Mouse (Mus musculus): ENCODE data around the gene Sqor. TPM values are rescaled to one million over a fixed set of nuclear protein-coding genes. Genes with fewer than 3 reads are reported as not detected.

Sqor gene
- total RNA-seq, 1 experiment from 2014 or later, result 73.3 TPM

DNA sequence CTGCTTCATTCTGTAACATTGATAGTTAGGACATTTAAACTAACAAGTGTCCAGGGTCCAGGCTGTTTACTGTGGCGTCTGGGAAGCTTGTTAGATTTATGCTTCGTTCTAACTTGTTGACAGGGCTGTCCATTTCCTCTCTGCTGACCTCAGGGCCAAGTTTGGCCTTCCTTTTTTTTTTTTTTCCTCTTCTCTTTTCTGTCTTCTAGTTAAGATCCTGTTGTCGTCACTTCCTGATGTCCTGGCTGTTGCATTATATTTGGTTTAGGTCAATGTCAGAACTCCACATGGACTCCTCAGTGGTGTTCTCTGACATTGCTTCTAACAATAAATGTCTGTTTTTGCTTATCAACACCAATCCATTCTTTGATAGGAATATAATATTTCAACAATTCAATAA is 15.4 kb downstream of the Sqor start:
- ATAC-seq (ENCODE audit: extremely low read depth, insufficient number of reproducible peaks, low FRiP score, poor library complexity, severe bottlenecking), result no peak

DNA sequence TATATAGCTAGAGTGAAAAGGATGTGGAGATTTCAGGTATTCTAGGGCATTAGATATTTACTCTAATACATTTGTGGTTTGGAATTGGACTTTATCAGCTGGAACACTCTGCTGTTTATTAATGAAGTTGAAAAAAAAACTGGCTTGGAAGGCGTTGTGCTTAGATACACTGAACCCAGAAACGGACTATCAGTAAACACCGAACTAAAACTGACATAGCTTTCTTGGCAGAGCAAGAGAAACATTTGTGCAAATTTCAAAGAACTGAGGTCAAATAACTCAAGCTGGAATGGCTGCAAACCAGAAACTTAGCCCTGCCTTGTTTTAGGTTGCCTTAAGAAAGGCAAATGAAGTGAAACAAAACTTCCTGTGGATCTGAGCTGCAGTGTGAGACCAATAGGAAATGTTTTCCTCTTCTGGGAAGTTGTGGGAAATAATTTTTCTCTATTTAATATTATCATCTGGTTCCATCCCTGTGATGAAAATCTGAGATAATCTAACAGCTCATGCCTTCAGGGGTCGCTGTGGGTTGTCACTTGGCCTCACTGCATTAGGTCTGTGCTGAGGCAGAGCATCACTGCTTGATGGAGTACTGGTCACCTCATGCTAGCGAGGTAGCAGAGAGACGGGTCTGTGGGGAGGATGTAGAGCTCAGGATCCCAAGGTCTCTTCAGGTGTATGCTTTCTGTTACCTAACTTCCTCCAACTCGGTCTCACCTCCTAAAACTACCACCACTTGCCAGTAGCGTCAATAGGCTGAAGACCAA is 16.7 kb downstream of the Sqor start:
- no peak for ATAC-seq (ENCODE audit: extremely low read depth, insufficient number of reproducible peaks, low FRiP score, poor library complexity, severe bottlenecking)

DNA sequence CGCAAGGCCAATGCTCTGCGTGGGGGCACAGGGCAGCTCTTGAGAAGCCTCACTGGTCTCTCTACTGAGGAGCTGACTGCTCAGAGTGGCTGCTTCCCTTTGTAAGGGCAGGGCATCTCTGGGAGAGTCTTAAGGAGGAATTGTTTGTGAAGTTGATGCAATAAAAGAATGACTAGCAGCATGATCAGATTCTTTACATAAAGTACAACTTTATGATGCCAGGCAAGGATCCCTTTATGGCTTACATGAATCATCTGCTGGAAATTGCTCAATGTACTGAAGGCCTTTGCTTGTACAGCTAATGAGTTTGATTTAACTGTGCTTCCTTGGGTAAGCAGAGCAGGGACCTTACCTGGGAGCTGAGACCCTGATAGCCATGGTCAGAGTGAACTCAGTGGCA is 18.7 kb downstream of the Sqor start:
- no peak for ATAC-seq (ENCODE audit: extremely low read depth, insufficient number of reproducible peaks, low FRiP score, poor library complexity, severe bottlenecking)

DNA sequence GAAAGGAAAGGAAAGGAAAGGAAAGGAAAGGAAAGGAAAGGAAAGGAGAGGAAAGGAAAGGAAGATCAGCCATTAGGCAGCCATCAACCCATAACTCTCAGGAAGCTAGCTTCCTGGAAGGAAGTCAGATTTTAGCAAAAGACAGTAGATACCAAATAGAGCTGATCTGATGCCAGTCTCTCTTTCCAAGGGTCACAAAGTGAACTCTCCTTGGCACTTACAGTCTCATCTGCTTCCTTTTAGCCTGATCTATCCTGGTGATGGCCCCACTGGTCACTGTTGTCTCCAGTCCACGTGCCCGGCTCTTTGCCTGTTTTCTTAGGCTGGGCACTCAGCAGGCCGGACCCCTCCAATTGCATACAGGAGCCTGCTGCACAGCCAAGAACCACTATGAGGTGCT is 19.7 kb downstream of the Sqor start:
- no peak for ATAC-seq (ENCODE audit: extremely low read depth, insufficient number of reproducible peaks, low FRiP score, poor library complexity, severe bottlenecking)

DNA sequence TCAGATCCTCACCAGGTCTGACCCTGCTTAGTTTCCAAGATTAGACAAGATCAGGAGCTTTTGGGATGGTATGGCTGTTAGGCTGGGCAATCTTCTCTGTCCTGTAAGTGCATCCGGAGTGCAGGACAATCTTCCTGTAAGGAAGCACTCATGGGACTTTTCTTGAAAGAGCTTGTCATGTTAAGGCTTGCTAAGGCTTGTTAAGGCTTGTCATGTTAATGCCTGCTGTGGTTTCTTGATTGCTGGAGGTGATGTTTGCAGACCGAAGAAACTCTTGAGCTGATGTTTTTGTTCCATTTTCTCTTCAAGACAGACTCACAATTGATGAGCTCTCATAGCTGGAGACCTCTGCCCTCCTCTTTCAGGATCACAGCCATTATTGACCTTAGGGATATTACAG is 21.1 kb downstream of the Sqor start:
- no peak for ATAC-seq (ENCODE audit: extremely low read depth, insufficient number of reproducible peaks, low FRiP score, poor library complexity, severe bottlenecking)

DNA sequence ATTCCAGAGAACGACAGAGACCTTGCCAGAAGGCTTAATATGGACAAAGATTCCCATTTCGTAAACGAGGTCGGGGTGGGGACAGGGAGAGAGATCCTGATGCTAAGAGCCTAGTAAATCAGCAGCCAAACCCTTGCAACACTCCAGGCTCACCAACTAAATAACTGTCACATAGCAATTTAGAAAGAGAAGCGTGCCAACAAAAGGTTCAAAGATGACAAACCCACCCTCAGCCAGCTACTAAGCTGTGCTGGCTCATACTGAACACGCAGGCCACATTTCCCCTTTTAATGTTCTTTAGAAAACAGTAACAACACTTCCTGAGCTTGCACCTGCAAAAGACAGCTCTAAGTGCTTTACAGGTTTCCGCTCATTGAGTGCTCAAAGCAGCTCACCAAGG is 24.3 kb downstream of the Sqor start:
- no peak for ATAC-seq (ENCODE audit: extremely low read depth, insufficient number of reproducible peaks, low FRiP score, poor library complexity, severe bottlenecking)

DNA sequence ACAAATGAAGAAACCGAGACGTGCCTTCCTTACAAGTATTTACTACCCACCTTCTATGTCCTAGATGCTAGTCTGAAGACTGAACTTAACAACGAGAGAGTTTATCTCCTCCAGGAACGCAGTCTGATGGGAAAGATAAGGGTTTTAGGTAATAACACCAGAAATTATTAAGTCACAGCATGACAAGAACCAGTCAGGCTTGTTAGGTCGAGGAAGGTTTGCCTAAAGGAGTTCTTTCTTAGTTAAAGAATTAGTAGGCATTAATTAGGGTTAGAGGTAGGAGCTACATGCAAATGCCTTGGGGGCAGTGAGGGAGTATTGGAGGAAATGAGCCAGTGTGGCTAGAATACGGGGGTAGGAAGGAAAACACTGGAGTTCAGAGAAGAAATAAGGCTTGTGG is 24.7 kb downstream of the Sqor start:
- no peak for ATAC-seq (ENCODE audit: extremely low read depth, insufficient number of reproducible peaks, low FRiP score, poor library complexity, severe bottlenecking)

DNA sequence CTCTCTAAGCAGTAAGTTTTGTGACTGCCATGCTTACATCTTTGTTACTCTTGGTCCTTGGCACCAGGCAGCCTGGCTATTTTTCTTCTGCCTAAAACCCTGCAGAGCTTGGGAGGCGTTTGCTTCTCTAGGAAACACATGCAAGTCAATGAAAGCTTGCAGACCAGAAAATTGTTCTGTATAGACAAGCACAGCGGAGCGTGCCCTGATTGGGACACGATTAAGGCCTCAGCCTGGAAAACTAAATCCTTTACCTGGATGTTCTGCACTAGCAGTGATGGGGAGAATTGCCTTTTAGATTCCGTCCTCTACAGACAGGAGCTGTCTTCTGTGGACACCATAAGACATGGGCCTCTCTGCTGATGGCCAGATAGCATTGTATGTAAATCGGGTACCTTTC is 39.4 kb downstream of the Sqor start:
- no peak for ATAC-seq (ENCODE audit: extremely low read depth, insufficient number of reproducible peaks, low FRiP score, poor library complexity, severe bottlenecking)

DNA sequence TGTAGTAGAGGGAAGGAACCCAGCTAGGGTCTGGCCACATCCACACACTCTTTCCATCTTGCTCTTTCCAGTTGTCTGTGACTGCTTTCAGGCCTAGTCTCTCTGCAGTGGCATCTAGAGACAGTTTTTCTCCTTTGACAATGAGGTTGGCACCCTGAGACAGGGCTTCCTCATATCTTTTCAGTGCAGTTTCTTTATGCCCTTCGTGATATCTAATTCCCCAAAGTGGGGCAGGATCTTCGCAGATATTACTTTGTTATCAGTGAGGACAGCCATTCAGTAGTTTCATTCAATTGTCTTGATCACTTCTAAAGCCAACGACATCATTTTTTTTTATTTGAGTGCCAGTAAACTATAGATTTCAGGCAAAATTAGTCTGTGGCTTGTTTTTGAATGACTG is 41.0 kb downstream of the Sqor start:
- no peak for ATAC-seq (ENCODE audit: extremely low read depth, insufficient number of reproducible peaks, low FRiP score, poor library complexity, severe bottlenecking)

DNA sequence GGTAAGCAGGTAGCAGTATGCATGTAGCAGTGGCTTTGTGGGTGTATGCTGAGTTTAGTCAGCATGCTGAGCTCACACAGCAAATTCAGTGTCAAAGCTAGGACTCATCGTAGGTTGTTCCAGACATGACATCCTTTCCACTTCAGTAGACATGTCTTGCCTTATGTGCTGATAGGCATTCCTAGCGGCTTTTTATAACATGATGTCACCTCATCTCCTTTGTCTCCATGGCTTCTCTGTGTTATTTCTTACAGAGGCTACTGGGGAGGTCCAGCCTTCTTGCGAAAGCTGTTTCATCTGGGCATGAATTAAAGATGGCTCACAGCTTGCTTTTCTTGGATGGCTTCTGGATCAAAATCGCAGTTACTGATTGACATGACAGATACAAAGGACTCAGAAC is 44.0 kb downstream of the Sqor start:
- no peak for ATAC-seq (ENCODE audit: extremely low read depth, insufficient number of reproducible peaks, low FRiP score, poor library complexity, severe bottlenecking)

DNA sequence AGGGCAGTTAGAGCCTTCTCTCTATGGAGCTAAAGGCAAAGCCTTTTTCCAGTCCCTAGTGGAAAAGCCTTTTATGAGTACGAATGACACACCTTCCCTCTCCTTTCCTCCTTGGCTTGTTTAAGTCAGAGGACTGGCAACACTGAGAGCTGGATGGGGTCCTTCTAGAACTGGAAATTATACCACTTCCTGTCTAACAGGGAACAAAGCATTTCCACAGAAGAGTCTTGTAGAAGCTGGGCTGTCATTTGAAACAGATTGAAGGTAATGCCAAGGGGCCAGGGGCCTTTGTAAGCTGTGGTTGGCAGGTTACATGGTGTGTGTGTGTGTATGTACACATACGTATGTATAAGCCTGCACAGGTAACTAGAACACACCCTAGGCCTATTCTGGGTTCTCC is 51.9 kb downstream of the Sqor start:
- no peak for ATAC-seq (ENCODE audit: extremely low read depth, insufficient number of reproducible peaks, low FRiP score, poor library complexity, severe bottlenecking)

DNA sequence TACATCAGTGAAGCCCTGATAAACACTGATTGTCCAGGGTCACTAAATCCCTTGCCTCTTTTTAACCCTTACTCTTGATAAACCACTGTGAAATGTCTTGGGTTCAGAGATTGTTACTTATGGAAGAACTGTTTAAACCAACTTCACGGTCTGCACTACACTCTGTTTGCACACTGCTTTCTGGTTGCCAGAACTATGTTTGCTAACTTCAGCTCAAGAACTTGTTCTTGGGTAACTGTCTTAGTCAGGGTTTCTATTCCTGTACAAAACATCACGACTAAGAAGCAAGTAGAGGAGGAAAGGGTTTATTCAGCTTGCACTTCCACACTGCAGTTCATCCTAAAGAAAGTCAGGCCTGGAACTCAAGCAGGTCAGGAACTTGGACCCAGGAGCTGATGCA is 56.2 kb downstream of the Sqor start:
- no peak for ATAC-seq (ENCODE audit: extremely low read depth, insufficient number of reproducible peaks, low FRiP score, poor library complexity, severe bottlenecking)

DNA sequence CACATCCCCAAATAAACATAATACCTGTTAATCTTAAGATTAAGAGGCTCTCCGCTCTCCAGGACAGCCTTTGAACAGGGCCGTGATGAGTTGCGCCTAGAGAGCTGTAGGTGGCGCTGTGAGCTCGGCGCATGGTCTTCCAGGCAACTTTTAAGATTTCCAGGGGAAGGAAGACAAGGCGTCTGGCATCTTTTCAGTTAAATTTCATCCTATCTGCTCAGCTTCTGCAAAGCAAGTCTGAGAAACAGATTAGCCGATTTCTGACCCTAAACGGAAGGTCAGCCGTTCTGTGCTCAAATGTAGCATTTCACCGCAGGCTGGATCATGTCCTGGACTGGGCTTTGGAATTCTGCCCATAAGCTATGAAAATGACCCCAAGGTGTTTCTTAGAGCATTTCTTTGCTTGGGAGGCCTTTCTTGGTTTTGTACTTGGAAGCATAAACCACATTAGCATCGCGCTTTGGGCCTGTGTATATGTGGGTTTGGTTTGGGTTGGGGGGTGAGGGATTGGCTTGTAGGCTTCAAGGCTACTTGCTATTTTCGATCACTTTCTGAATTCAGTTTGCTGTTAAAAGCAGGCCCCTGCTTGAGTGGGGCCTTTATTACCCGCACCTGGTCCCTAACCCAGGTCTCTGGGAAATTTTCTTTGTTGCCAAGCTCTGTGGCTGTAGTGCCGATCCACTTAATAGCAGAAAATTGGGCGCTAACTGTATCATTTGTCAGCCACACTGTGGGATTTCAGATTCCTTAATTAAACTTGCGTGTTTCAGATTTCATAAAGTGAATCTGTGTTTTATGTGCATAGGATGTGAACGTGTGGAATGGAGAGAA is 60.6 kb downstream of the Sqor start:
- no peak for ATAC-seq (ENCODE audit: extremely low read depth, insufficient number of reproducible peaks, low FRiP score, poor library complexity, severe bottlenecking)

DNA sequence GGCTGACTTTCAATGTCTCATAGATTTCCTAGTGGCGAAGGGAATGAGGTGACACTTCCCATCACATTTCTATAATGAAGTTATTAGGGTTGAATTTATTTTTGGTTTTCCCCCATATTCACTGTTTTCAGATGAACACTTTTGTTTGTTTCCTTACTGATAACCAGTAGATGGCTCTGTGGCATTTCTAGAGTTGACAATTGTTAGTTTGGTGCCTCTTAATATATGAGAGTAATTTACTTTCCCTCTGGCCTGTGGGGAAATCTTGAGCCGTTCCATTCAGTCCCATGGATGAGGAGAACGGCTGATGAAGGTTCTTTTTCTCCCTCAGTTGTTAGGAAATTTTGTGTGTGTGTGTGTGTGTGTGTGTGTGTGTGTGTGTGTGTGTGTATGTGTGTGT is 61.3 kb downstream of the Sqor start:
- ATAC-seq (ENCODE audit: extremely low read depth, insufficient number of reproducible peaks, low FRiP score, poor library complexity, severe bottlenecking), result no peak

DNA sequence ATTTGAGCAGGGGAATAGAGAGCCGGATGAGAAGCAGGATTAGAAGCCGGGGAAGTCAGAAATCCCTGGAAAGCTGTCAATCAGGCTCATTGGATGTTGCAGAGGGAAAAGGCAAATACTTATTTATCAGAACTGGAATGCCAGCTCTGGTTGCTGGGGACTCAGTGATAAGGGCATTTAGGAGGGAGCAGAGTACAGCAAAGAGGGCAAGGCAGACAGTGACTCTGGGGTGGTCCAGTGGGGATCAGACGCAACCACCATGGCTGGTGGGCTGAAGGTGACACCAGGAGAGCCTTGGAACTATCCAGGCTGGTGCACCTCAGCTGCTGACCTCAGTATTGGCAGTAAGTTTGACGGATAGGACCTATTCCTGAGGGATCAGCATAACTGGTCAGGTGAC is 89.6 kb downstream of the Sqor start:
- ATAC-seq (ENCODE audit: extremely low read depth, insufficient number of reproducible peaks, low FRiP score, poor library complexity, severe bottlenecking), result no peak

DNA sequence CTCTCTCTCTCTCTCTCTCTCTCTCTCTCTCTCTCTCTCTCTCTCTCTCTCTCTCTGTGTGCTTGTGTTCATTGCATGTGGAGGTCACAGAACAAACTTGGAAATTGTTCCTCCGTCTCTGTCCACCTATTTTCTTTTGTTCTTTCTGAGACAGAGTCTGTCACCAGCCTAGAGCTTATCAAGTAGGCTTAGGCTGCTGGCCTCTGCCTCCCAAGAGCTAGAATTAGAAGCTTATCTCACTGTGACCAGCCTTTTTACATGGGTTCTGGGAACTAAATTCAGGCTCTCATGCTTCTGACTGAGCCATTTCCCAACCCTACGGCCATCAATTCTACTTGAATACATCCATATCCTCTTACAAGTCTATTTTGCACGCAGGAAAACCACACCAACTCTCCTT is 90.3 kb downstream of the Sqor start:
- ATAC-seq (ENCODE audit: extremely low read depth, insufficient number of reproducible peaks, low FRiP score, poor library complexity, severe bottlenecking), result no peak

Other genes with a start within 250 kb of the Sqor start
- gene Gatm, start 153.9 kb upstream of the Sqor start, total RNA-seq (2017), result 0.37 and 1.0 TPM in 2 replicates
- 32.9 and 41.8 TPM in 2 replicates for gene AA467197, start 128.3 kb upstream of the Sqor start, total RNA-seq (2017)
- gene Slc30a4, start 62.6 kb upstream of the Sqor start, total RNA-seq (2017), result 10.8 and 11.4 TPM in 2 replicates
- 23.2 and 33.4 TPM in 2 replicates for gene Bloc1s6, start 26.7 kb upstream of the Sqor start, total RNA-seq (2017)

All from neutrophil, adult 5-6 weeks (primary cell).